Mouse (Mus musculus): ENCODE results near the gene Elmsan1.

DNA sequence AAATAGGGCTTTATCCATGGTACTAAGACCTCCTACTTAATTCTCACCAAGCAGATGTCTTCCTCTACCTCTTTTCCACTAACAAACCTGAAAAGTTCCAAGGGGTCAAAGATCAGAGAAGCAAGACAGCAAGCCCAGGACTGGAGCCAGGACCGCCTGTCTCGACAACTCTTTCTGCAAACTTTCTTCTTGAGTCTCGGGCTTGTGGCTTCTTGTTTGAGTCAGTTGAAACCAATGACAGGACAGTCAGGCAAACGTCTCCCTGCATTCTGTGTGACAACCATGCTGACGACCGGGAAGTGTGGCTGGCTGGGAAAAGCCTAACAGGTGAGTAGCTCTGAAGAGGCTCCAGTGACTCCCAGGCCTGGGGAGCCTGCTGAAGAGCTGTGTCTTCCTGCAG lies 33.1 kb downstream of the Elmsan1 start:
- TF ChIP-seq CTCF (conservative IDR thresholded peaks at IDR 0.05; ENCODE audit: low read length) (no peak), POU5F1 (IDR thresholded peaks at IDR 0.05; ENCODE audit: borderline replicate concordance, low read length) (no peak), NANOG (IDR thresholded peaks at IDR 0.05; ENCODE audit: borderline replicate concordance, low read length) (no peak)
